Mouse (Mus musculus) heart, postnatal 0 days (tissue): ENCODE measurements around the gene Gm10320.

Experiments used
- CTCF ChIP-seq: IDR thresholded peaks from 2 replicates; pipeline ENCODE4 v1.5.1; 2016; ENCODE audit warnings: antibody characterized with exemption, control low read depth, low read depth
- EP300 ChIP-seq: IDR thresholded peaks from 2 replicates; pipeline ENCODE4 v1.6.1; 2016; ENCODE audit warnings: antibody characterized with exemption, low read depth

GRCm38 (mm10) chr13:98505489-98505857 is 13.7 kb upstream of the Gm10320 start:
- TF ChIP-seq CTCF (no peak), EP300 (no peak)
